Mouse (Mus musculus) megakaryocyte-erythroid progenitor cell, adult 5-6 weeks (primary cell): ENCODE data around the gene Blcap. TPM values are rescaled to one million over a fixed set of nuclear protein-coding genes. Genes with fewer than 3 reads are reported as not detected.

Experiments
- ATAC-seq: replicated peaks from 2 replicates; pipeline ENCODE4 v1.8.0; 2016; ENCODE audit warnings: mild to moderate bottlenecking, inconsistent platforms; ENCODE audit not compliant: severe bottlenecking, poor library complexity, low FRiP score, low TSS enrichment
- total RNA-seq, 2 experiments: library from RNA; stranded (forward) in 1 of 2; stranded (reverse) in 1 of 2; fragments of 200-1000, 215-1000 nt in 1 of 2; fragments of >200 nt in 1 of 2; fragmentation: Nextera tagmentation in 1 of 2; gene quantifications; 2 replicates each; pipeline ENCODE4 v1.2.3; 2014 to 2017

The Blcap gene
- total RNA-seq, 2 experiments from 2014 or later, result 14.6 to 26.2 TPM

GRCm38 (mm10) chr2:157531681-157532426, 39.2 kb downstream of the Blcap start:
- no peak for ATAC-seq

- ATAC-seq, result no peak
Measured at GRCm38 (mm10) chr2:157530056-157530955, 40.8 kb downstream of the Blcap start.

- no peak for ATAC-seq
Measured at GRCm38 (mm10) chr2:157522556-157522955, 48.5 kb downstream of the Blcap start.

GRCm38 (mm10) chr2:157520496-157520895, 50.6 kb downstream of the Blcap start:
- no peak for ATAC-seq

GRCm38 (mm10) chr2:157519452-157519851, 51.6 kb downstream of the Blcap start:
- ATAC-seq, result no peak

GRCm38 (mm10) chr2:157518451-157518850, 52.6 kb downstream of the Blcap start:
- ATAC-seq, result no peak

GRCm38 (mm10) chr2:157517526-157517925, 53.5 kb downstream of the Blcap start:
- no peak for ATAC-seq

- no peak for ATAC-seq
Measured at GRCm38 (mm10) chr2:157514353-157514752, 56.7 kb downstream of the Blcap start.

GRCm38 (mm10) chr2:157513737-157514208, 57.3 kb downstream of the Blcap start:
- ATAC-seq, result no peak

- ATAC-seq, result no peak
Measured at GRCm38 (mm10) chr2:157512859-157513258, 58.2 kb downstream of the Blcap start.

GRCm38 (mm10) chr2:157510031-157510430, 61.0 kb downstream of the Blcap start:
- no peak for ATAC-seq

- no peak for ATAC-seq
Measured at GRCm38 (mm10) chr2:157509182-157509581, 61.9 kb downstream of the Blcap start.

GRCm38 (mm10) chr2:157506779-157507178, 64.3 kb downstream of the Blcap start:
- no peak for ATAC-seq

Other genes with a start within 250 kb of the Blcap start
- gene Ghrh, start 223.8 kb downstream of the Blcap start, total RNA-seq (2014; fragmentation: Nextera tagmentation), result not detected in 2 replicates
- not detected in 2 replicates for gene Ghrh, start 223.8 kb downstream of the Blcap start, total RNA-seq (2017)
- 27.2 and 33.9 TPM in 2 replicates for gene Manbal, start 203.7 kb downstream of the Blcap start, total RNA-seq (2014; fragmentation: Nextera tagmentation)
- 8.6 and 17.3 TPM in 2 replicates for gene Manbal, start 203.7 kb downstream of the Blcap start, total RNA-seq (2017)
- gene Src, start 152.8 kb downstream of the Blcap start, total RNA-seq (2014; fragmentation: Nextera tagmentation), result 0.42 TPM in 1 of 2 replicates, not detected in the other
- 0.75 and 1.3 TPM in 2 replicates for gene Src, start 152.8 kb downstream of the Blcap start, total RNA-seq (2017)
- gene Nnat, start 11.2 kb downstream of the Blcap start, total RNA-seq (2014; fragmentation: Nextera tagmentation), result not detected in 2 replicates
- gene Nnat, start 11.2 kb downstream of the Blcap start, total RNA-seq (2017), result not detected in 2 replicates
- 23.5 and 28.1 TPM in 2 replicates for gene Ctnnbl1, start 166.1 kb upstream of the Blcap start, total RNA-seq (2014; fragmentation: Nextera tagmentation)
- gene Ctnnbl1, start 166.1 kb upstream of the Blcap start, total RNA-seq (2017), result 36.6 and 39.6 TPM in 2 replicates